Mouse (Mus musculus) CH12.LX (cell line): ENCODE results near the gene Nefh. TPM values are rescaled to one million over a fixed set of nuclear protein-coding genes. Genes with fewer than 3 reads are reported as not detected.

Source experiments
- DNase-seq: peaks from one replicate; pipeline ENCODE4 v3.0.0-alpha.2; 2013; ENCODE audit errors: extremely low read depth
- H3K27ac ChIP-seq: 2 replicates; pipeline ENCODE4 v1.5.1; 2012; ENCODE audit warnings: low read depth, mild to moderate bottlenecking, control low read depth, moderate library complexity; ENCODE audit not compliant: insufficient read depth
- H3K27me3 ChIP-seq: replicated peaks from 2 replicates; pipeline ENCODE3; 2012; ENCODE audit warnings: inconsistent platforms
- H3K36me3 ChIP-seq, 2 experiments: replicated peaks in 1 of 2; 2 replicates each; pipeline versions ENCODE3 to v1.6.1; 2012; ENCODE audit warnings: inconsistent platforms in 1 of 2, low read length in 1 of 2, mild to moderate bottlenecking in 1 of 2, mixed read lengths in 1 of 2, moderate library complexity in 1 of 2; ENCODE audit not compliant: control insufficient read depth in 1 of 2, insufficient read depth in 1 of 2
- H3K4me1 ChIP-seq, 2 experiments: 2 replicates each; pipeline ENCODE4 v1.6.1; 2012; ENCODE audit warnings: inconsistent platforms in 1 of 2, moderate library complexity in 1 of 2; ENCODE audit not compliant: insufficient read depth in 2 of 2, control insufficient read depth in 1 of 2
- H3K4me2 ChIP-seq: 2 replicates; pipeline ENCODE4 v1.6.1; 2012; ENCODE audit warnings: low read depth, mild to moderate bottlenecking, control low read depth; ENCODE audit not compliant: poor library complexity, insufficient read depth, severe bottlenecking
- H3K4me3 ChIP-seq, 3 experiments: fragments of 150-350 bp in 1 of 3; sonication (generic) in 1 of 3; replicated peaks in 1 of 3; 2 replicates each; pipeline versions ENCODE3 to v1.5.1; 2011 to 2012; ENCODE audit warnings: low read depth in 2 of 3, low read length in 2 of 3, mild to moderate bottlenecking in 2 of 3, moderate library complexity in 2 of 3, control low read depth in 1 of 3, improper control_type of control experiment in 1 of 3, inconsistent platforms in 1 of 3, mixed read lengths in 1 of 3; ENCODE audit not compliant: poor library complexity in 1 of 3
- H3K79me2 ChIP-seq: replicated peaks from 2 replicates; pipeline ENCODE4 v1.6.1; 2012; ENCODE audit warnings: mild to moderate bottlenecking, moderate library complexity; ENCODE audit not compliant: control insufficient read depth, poor library complexity, insufficient read depth, severe bottlenecking; ENCODE audit errors: extremely low read depth
- H3K9ac ChIP-seq: 2 replicates; pipeline ENCODE4 v1.6.1; 2012; ENCODE audit warnings: low read depth, mild to moderate bottlenecking, control low read depth, moderate library complexity; ENCODE audit not compliant: insufficient read depth
- H3K9me3 ChIP-seq: replicated peaks from 2 replicates; pipeline ENCODE3; 2012; ENCODE audit warnings: low read length, inconsistent platforms, mixed read lengths
- BHLHE40 ChIP-seq: IDR thresholded peaks from 2 replicates; pipeline ENCODE4 v1.6.1; 2011; ENCODE audit warnings: mild to moderate bottlenecking, low read depth, low read length, improper control_type of control experiment
- CHD2 ChIP-seq: IDR thresholded peaks from 2 replicates; pipeline ENCODE4 v1.6.1; 2011; ENCODE audit warnings: low read length, improper control_type of control experiment
- CTCF ChIP-seq, 2 experiments: IDR thresholded peaks in 1 of 2; conservative IDR thresholded peaks in 1 of 2; 2 replicates each; pipeline ENCODE4 v1.5.1; 2011 to 2012; ENCODE audit warnings: low read depth in 2 of 2, low read length in 2 of 2, improper control_type of control experiment in 1 of 2, inconsistent platforms in 1 of 2, mild to moderate bottlenecking in 1 of 2, moderate library complexity in 1 of 2
- E2F4 ChIP-seq: IDR thresholded peaks from 2 replicates; pipeline ENCODE4 v1.6.1; 2011; ENCODE audit warnings: low read depth, low read length, improper control_type of control experiment; ENCODE audit not compliant: insufficient replicate concordance
- ELF1 ChIP-seq: IDR thresholded peaks from 2 replicates; pipeline ENCODE4 v1.6.1; 2014; ENCODE audit warnings: low read depth, mild to moderate bottlenecking, inconsistent platforms, low read length, improper control_type of control experiment
- ETS1 ChIP-seq: conservative IDR thresholded peaks from 2 replicates; pipeline ENCODE4 v1.6.1; 2012; ENCODE audit warnings: low read depth, mild to moderate bottlenecking, inconsistent platforms, low read length, improper control_type of control experiment, moderate library complexity
- HCFC1 ChIP-seq: IDR thresholded peaks from 2 replicates; pipeline ENCODE4 v1.6.1; 2012; ENCODE audit warnings: low read depth, mild to moderate bottlenecking, inconsistent platforms, low read length, improper control_type of control experiment
- IRF4 ChIP-seq: IDR thresholded peaks from 2 replicates; pipeline ENCODE4 v1.6.1; 2014; ENCODE audit warnings: low read depth, mild to moderate bottlenecking, inconsistent platforms, low read length, improper control_type of control experiment
- JUN ChIP-seq: IDR thresholded peaks from 2 replicates; pipeline ENCODE4 v1.6.1; 2011; ENCODE audit warnings: low read depth, mild to moderate bottlenecking, low read length, improper control_type of control experiment, moderate library complexity; ENCODE audit not compliant: insufficient read depth
- MAX ChIP-seq: IDR thresholded peaks from 2 replicates; pipeline ENCODE4 v1.6.1; 2011; ENCODE audit warnings: low read length, improper control_type of control experiment
- MAZ ChIP-seq: IDR thresholded peaks from 2 replicates; pipeline ENCODE4 v1.6.1; 2012; ENCODE audit warnings: low read depth, mild to moderate bottlenecking, inconsistent platforms, low read length, improper control_type of control experiment, moderate library complexity
- MEF2A ChIP-seq: IDR thresholded peaks from 2 replicates; pipeline ENCODE4 v1.6.1; 2014; ENCODE audit warnings: low read depth, mild to moderate bottlenecking, inconsistent platforms, low read length, improper control_type of control experiment, borderline replicate concordance
- MXI1 ChIP-seq: IDR thresholded peaks from 2 replicates; pipeline ENCODE4 v1.6.1; 2011; ENCODE audit warnings: mild to moderate bottlenecking, low read depth, low read length, improper control_type of control experiment
- MYC ChIP-seq: IDR thresholded peaks from 2 replicates; pipeline ENCODE4 v1.6.1; 2011; ENCODE audit warnings: low read depth, mild to moderate bottlenecking, improper control_type of control experiment, low read length
- POLR2A ChIP-seq: IDR thresholded peaks from 2 replicates; pipeline ENCODE4 v1.6.1; 2011; ENCODE audit warnings: low read depth, mild to moderate bottlenecking, improper control_type of control experiment, low read length
- RAD21 ChIP-seq: IDR thresholded peaks from 2 replicates; pipeline ENCODE4 v1.6.1; 2011; ENCODE audit warnings: low read depth, mild to moderate bottlenecking, low read length, improper control_type of control experiment, moderate library complexity
- RCOR1 ChIP-seq: conservative IDR thresholded peaks from 2 replicates; pipeline ENCODE4 v1.6.1; 2012; ENCODE audit warnings: low read depth, mild to moderate bottlenecking, inconsistent platforms, low read length, improper control_type of control experiment
- SMC3 ChIP-seq: IDR thresholded peaks from 2 replicates; pipeline ENCODE4 v1.6.1; 2011; ENCODE audit warnings: low read depth, low read length, improper control_type of control experiment
- TBP ChIP-seq: conservative IDR thresholded peaks from 2 replicates; pipeline ENCODE4 v1.6.1; 2011; ENCODE audit warnings: low read depth, low read length, improper control_type of control experiment
- TCF12 ChIP-seq: IDR thresholded peaks from 2 replicates; pipeline ENCODE4 v1.6.1; 2014; ENCODE audit warnings: low read depth, mild to moderate bottlenecking, inconsistent platforms, low read length, improper control_type of control experiment
- UBTF ChIP-seq: IDR thresholded peaks from 2 replicates; pipeline ENCODE4 v1.6.1; 2012; ENCODE audit warnings: low read depth, mild to moderate bottlenecking, inconsistent platforms, low read length, improper control_type of control experiment, moderate library complexity
- USF2 ChIP-seq: conservative IDR thresholded peaks from 2 replicates; pipeline ENCODE4 v1.6.1; 2011; ENCODE audit warnings: low read depth, low read length, improper control_type of control experiment
- ZNF384 ChIP-seq: IDR thresholded peaks from 2 replicates; pipeline ENCODE4 v1.6.1; 2012; ENCODE audit warnings: low read depth, low read length, improper control_type of control experiment, inconsistent platforms
- dilution Hi-C: fragments of 300-500 bp; cut with MboI; formaldehyde crosslinking; loops from 2 replicates; pipeline ENCODE4 v1.14.3; 2020; ENCODE audit warnings: low sequenced_read_pairs; ENCODE audit not compliant: extremely low pct_unique_long_range_greater_than_20kb, extremely low pct_ligation_motif_present
- in situ Hi-C: fragments of 300-500 bp; cut with MboI; formaldehyde crosslinking; loops from 3 replicates; pipeline ENCODE4 v1.14.3; 2019; ENCODE audit warnings: low sequenced_read_pairs, low pct_ligation_motif_present, low pct_unique_long_range_greater_than_20kb, mixed read lengths
- polyA plus RNA-seq: library from polyadenylated mRNA; unstranded; fragments of >175 nt; gene quantifications from 2 replicates; pipeline ENCODE4 v1.2.1, GENCODE M21; 2012; ENCODE audit warnings: low read depth; ENCODE audit not compliant: insufficient read length
- total RNA-seq, 2 experiments: library from RNA; depleted of rRNA; stranded (reverse); fragments of 300-350 nt in 1 of 2; fragments of >200 nt in 1 of 2; gene quantifications; 2 replicates each; pipeline ENCODE4 v1.2.3; 2012 to 2014

Nefh gene
- total and polyA plus RNA-seq, 3 experiments: 0.06 TPM; not detected in 2

DNA sequence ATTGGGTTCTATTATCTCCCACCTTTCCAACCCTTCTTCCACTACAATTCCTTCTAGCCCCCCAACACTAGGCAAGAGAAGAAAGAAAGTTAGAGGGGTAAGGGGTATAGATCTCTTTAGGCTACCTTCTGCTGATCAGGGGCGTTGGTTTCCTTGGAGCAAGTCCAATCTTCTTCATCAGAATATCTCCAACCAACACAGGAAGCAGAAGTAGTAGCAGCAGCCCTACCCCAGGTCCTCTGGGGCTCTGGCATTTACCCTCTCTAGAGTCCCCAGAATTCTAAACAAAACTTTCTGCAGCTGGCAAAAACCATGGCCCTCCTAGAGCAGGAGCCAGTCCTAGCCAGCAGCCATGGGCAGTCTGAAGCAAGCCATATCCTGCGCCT is 26.0 kb upstream of the Nefh start:
- Histone ChIP-seq H3K4me3 (no peak overlapping the region), H3K27ac (no peak overlapping the region), H3K27me3 (no peaks in the 10 kb centered on the region), H3K36me3 (no peaks in the 10 kb centered on the region), H3K4me2 (no peak overlapping the region), H3K9ac (no peak overlapping the region), H3K9me3 (peaks cover 4% of the 10 kb centered on the region), H3K79me2 (no peaks in the 10 kb centered on the region), H3K4me1 (peaks cover 0 to 28% of the 10 kb centered on the region in 2 experiments; a peak in 2 of 4 replicates)
- no peak for TF ChIP-seq UBTF
- TF ChIP-seq E2F4: no peak
- TF ChIP-seq ELF1: no peak
- TF ChIP-seq CTCF (conservative IDR thresholded peaks at IDR 0.05 in 1 of 2, IDR thresholded peaks at IDR 0.05 in 1 of 2; ENCODE audit: low read depth in 2 of 2, low read length in 2 of 2): no peak
- no peak for TF ChIP-seq ETS1
- TF ChIP-seq USF2: no peak
- no peak for TF ChIP-seq CHD2
- TF ChIP-seq MAX: no peak
- DNase-seq: no peak
- in situ Hi-C loops: no loop called here
- dilution Hi-C loops: no loop called here

DNA sequence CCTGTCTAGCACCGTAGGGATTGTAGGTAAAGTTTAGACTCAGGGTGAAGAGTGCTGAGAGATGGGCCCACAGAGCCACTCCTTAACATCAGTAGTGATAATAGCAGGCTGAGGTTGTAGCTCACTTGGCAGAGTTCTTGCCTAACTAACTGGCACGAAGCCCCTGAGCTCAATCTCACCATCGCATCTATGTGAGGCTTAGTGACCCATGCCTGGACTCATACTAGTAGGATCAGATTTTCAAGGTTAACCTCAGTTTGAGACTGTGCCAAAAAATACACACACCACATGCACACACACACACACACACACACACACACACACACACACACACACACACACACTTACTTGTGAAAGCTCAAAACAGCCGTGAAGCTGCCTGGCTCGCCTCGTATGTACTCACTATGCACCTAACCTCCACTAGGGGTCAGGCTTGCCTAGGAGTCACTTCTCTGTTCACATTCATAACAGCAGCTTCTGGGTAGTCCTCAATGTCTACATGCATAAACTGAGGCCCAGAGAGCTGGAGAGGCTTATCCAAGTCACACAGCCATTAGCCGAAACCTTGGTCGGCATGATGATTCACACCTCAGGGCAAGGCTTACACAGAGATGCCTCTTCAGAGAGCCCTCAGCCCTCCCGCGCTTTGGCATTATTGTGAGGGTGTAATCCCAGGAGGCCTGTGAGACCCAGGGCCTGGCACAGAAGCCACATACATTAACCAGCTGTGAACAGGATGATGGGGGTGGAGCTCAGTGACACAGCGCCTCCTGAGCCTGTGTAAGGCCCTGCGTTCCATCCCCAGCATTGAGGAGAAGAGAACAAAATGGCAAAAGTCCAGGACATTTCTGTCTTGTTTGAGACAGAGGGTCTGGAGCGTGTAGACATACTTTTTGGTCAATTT is 25.4 kb upstream of the Nefh start:
- H3K36me3 ChIP-seq: no peaks in the 10 kb centered on the region
- dilution Hi-C loops (no loop called here), in situ Hi-C loops (no loop called here)
- peaks cover 4% of the 10 kb centered on the region for H3K9me3 ChIP-seq
- H3K4me2 ChIP-seq: peak overlapping the region; percentile 55; the same call in 1 of the 2 replicates
- TF ChIP-seq MYC (no peak), CTCF (conservative IDR thresholded peaks at IDR 0.05 in 1 of 2, IDR thresholded peaks at IDR 0.05 in 1 of 2; ENCODE audit: low read depth in 2 of 2, low read length in 2 of 2) (peak; percentile 69 to 85), RAD21 (peak; percentile 72), ELF1 (no peak), IRF4 (peak; percentile 57; the same call in 1 of the 2 replicates), CHD2 (no peak), SMC3 (peak; percentile 53)
- TF ChIP-seq, all 38 proteins: peak for 4
- Histone ChIP-seq H3K4me3 (no peak overlapping the region), H3K79me2 (no peaks in the 10 kb centered on the region), H3K9ac (no peak overlapping the region), H3K27ac (no peak overlapping the region), H3K4me1 (peaks cover 0 to 28% of the 10 kb centered on the region in 2 experiments; a peak in 2 of 4 replicates), H3K27me3 (no peaks in the 10 kb centered on the region)
- DNase-seq: peak; percentile 83

DNA sequence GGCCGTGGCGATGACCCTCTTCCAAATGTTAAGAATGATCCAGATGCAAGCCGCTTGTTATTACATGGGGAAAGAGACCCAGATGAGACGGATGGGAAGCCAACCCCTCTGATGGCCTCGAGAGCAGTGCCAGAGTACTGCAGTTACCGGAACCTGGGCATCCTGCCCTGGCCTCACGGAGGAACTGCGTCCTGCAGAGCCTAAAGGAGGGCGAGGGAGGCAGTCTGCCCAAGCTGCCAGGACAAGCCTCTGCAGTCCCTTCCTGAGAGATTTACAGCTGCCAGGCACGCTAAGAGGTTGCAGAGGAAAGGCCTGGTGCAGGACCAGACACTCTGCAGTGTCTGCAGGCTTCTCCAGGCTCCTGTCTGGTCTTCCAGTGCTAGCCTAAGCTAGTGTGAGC is 20.5 kb upstream of the Nefh start:
- dilution Hi-C loops: no loop called here
- Histone ChIP-seq H3K9me3 (peaks cover 4% of the 10 kb centered on the region), H3K79me2 (no peaks in the 10 kb centered on the region), H3K9ac (no peak overlapping the region), H3K36me3 (no peaks in the 10 kb centered on the region), H3K27ac (no peak overlapping the region), H3K4me3 (no peak overlapping the region), H3K27me3 (no peaks in the 10 kb centered on the region), H3K4me1 (peaks cover 0 to 4% of the 10 kb centered on the region in 2 experiments; a peak in 3 of 4 replicates), H3K4me2 (no peak overlapping the region)
- in situ Hi-C loops: no loop called here
- no peak for DNase-seq
- TF ChIP-seq HCFC1: no peak
- no peak for TF ChIP-seq CTCF (conservative IDR thresholded peaks at IDR 0.05 in 1 of 2, IDR thresholded peaks at IDR 0.05 in 1 of 2; ENCODE audit: low read depth in 2 of 2, low read length in 2 of 2)
- TF ChIP-seq CHD2: no peak
- no peak for TF ChIP-seq TCF12
- TF ChIP-seq JUN: no peak
- no peak for TF ChIP-seq ZNF384
- no peak for TF ChIP-seq SMC3
- no peak for TF ChIP-seq MEF2A
- no peak for TF ChIP-seq POLR2A
- no peak for TF ChIP-seq RCOR1
- no peak for TF ChIP-seq MAZ
- no peak for TF ChIP-seq MXI1
- no peak for TF ChIP-seq TBP
- no peak for TF ChIP-seq BHLHE40
